Mouse (Mus musculus) layer of hippocampus, adult 8-10 months (tissue): Measurements from ENCODE around the gene Ap1m2. TPM values are rescaled to one million over a fixed set of nuclear protein-coding genes. Genes with fewer than 3 reads are reported as not detected.

Experiments
- DNase-seq, 2 experiments: peaks; one replicate each; pipeline ENCODE4 v3.0.0; 2022; ENCODE audit warnings: low spot score in 2 of 2
- total RNA-seq, 4 experiments: library from RNA; stranded (reverse); gene quantifications; 2 replicates each; pipeline ENCODE4 v1.2.4; 2022

Gene Ap1m2
- total RNA-seq, result 1 to 10 TPM in 3 of 4 experiments, under 1 TPM in 1; 0.35 to 2.0 (median 1.6) TPM

- no peak for DNase-seq
Observed at GRCm38 (mm10) chr9:21312134-21312533, at the start of gene Ap1m2. Gene Ap1m2, minus strand, starts transcription at chr9:21312337.

GRCm38 (mm10) chr9:21356981-21357718 lies 45.0 kb upstream of the Ap1m2 start:
- DNase-seq, result peak; percentile 57 to 73

GRCm38 (mm10) chr9:21354796-21355195 lies 42.7 kb upstream of the Ap1m2 start:
- no peak for DNase-seq

GRCm38 (mm10) chr9:21353373-21353686 lies 41.2 kb upstream of the Ap1m2 start:
- DNase-seq, result no peak

- DNase-seq, result no peak
Observed at GRCm38 (mm10) chr9:21352463-21353372, 40.6 kb upstream of the Ap1m2 start.

GRCm38 (mm10) chr9:21351702-21352377 lies 39.7 kb upstream of the Ap1m2 start:
- DNase-seq, result no peak

GRCm38 (mm10) chr9:21351178-21351577 lies 39.0 kb upstream of the Ap1m2 start:
- no peak for DNase-seq

GRCm38 (mm10) chr9:21348152-21348551 lies 36.0 kb upstream of the Ap1m2 start:
- DNase-seq, result no peak

- no peak for DNase-seq
Observed at GRCm38 (mm10) chr9:21346627-21347365, 34.7 kb upstream of the Ap1m2 start.

GRCm38 (mm10) chr9:21340411-21340810 lies 28.3 kb upstream of the Ap1m2 start:
- DNase-seq, result no peak

- DNase-seq, result no peak
Observed at GRCm38 (mm10) chr9:21337652-21338051, 25.5 kb upstream of the Ap1m2 start.

GRCm38 (mm10) chr9:21336491-21336890 lies 24.4 kb upstream of the Ap1m2 start:
- no peak for DNase-seq

GRCm38 (mm10) chr9:21335391-21335790 lies 23.3 kb upstream of the Ap1m2 start:
- DNase-seq, result no peak

GRCm38 (mm10) chr9:21334747-21335146 lies 22.6 kb upstream of the Ap1m2 start:
- no peak for DNase-seq

GRCm38 (mm10) chr9:21333523-21333922 lies 21.4 kb upstream of the Ap1m2 start:
- DNase-seq, result no peak

GRCm38 (mm10) chr9:21332161-21333061 lies 20.3 kb upstream of the Ap1m2 start:
- no peak for DNase-seq

- DNase-seq, result no peak
Observed at GRCm38 (mm10) chr9:21331365-21332140, 19.4 kb upstream of the Ap1m2 start.

GRCm38 (mm10) chr9:21329699-21330289 lies 17.7 kb upstream of the Ap1m2 start:
- DNase-seq, result no peak

GRCm38 (mm10) chr9:21329041-21329440 lies 16.9 kb upstream of the Ap1m2 start:
- DNase-seq, result no peak
